Comparison of ENCODE assay signal across 24 mouse cellular contexts in genomic region chr9:122747060-122747459, GRCm38 (mm10). TPM values are rescaled to one million over a fixed set of nuclear protein-coding genes. Genes with fewer than 3 reads are reported as not detected.
DNase-seq lines count a peak whose midpoint lies in the region; ATAC-seq and TF ChIP-seq lines count a peak whose summit lies in the region.
"Had no signal": no experiment of that assay in that cellular context is flagged by ENCODE, and none has a peak within 500 bp of the region (broad histone marks: within the 10 kb centered on the region; RNA-seq: fewer than 3 reads in every experiment).

Gene Topaz1 (plus strand): TSS chr9:122747346.

- ATAC-seq in intestine, postnatal 0 days = no peak
- no peak for ATAC-seq in intestine, embryonic 15.5 days
- no peak for ATAC-seq in hindbrain, embryonic 13.5 days (ENCODE audit: low FRiP score)
- ATAC-seq: forebrain, embryonic 15.5 days; hindbrain, embryonic 16.5 days; inflammation-experienced regulatory T-cells, adult 6 months had no signal

- no peak within 1 kb of the TSS for H3K4me3 ChIP-seq in intestine, postnatal 0 days (ENCODE audit: low read depth, low read length)
- no peak within 1 kb of the TSS for H3K4me3 ChIP-seq in intestine, embryonic 15.5 days (replicated peaks)
- peak within 1 kb of the TSS; percentile 16; the same call in 1 of the 2 replicates for H3K4me3 ChIP-seq in ES-Bruce4 (ENCODE audit: low read depth, low read length)
- H3K4me3 ChIP-seq in ES-E14 (ENCODE audit: insufficient read depth in 1 of 2, low read depth in 1 of 2, low read length in 2 of 2, poor library complexity in 1 of 2, severe bottlenecking in 1 of 2) = peak within 1 kb of the TSS; percentile 24 to 38; a peak in 3 of 4 replicates
- peak within 1 kb of the TSS; percentile 92 for H3K4me3 ChIP-seq in testis, adult 2 months (ENCODE audit: control insufficient read depth, low read depth, low read length)
- H3K4me3 ChIP-seq in hindbrain, embryonic 13.5 days = no peak within 1 kb of the TSS
- H3K4me3 ChIP-seq: embryonic facial prominence, embryonic 13.5 days; forebrain, embryonic 15.5 days; heart, embryonic 12.5 days had no signal

- in situ Hi-C loops in ES-E14 (cut with MboI; ENCODE audit: low sequenced_read_pairs in 2 of 2, unreplicated experiment in 2 of 2) = no loop called here

- H3K9ac ChIP-seq in intestine, postnatal 0 days (ENCODE audit: low read depth, low read length) = no peak within 1 kb of the TSS
- no peak within 1 kb of the TSS for H3K9ac ChIP-seq in intestine, embryonic 15.5 days
- H3K9ac ChIP-seq in ES-Bruce4 (ENCODE audit: low read depth, poor library complexity, severe bottlenecking) (0 out of 2 replicates have a peak within 1 kb of the TSS, but pooled peaks have one; percentile 1), ES-E14 (ENCODE audit: insufficient read depth, low read depth, low read length, poor library complexity, severe bottlenecking) (peak within 1 kb of the TSS; percentile 6; the same call in 1 of the 2 replicates)
- no peak within 1 kb of the TSS for H3K9ac ChIP-seq in hindbrain, embryonic 13.5 days
- H3K9ac ChIP-seq: embryonic facial prominence, embryonic 13.5 days; forebrain, embryonic 15.5 days; heart, embryonic 12.5 days had no signal

- no peaks in the 10 kb centered on the region for H3K4me1 ChIP-seq in intestine, postnatal 0 days (replicated peaks; ENCODE audit: control insufficient read depth, insufficient read depth, low read length)
- no peaks in the 10 kb centered on the region for H3K4me1 ChIP-seq in intestine, embryonic 15.5 days (replicated peaks)
- H3K4me1 ChIP-seq in ES-Bruce4 (ENCODE audit: control insufficient read depth, insufficient read depth, low read length) (no peaks in the 10 kb centered on the region), ES-E14 (ENCODE audit: control insufficient read depth in 2 of 2, insufficient read depth in 2 of 2, low read length in 2 of 2, poor library complexity in 1 of 2) (no peaks in the 10 kb centered on the region)
- peaks cover 2% of the 10 kb centered on the region for H3K4me1 ChIP-seq in testis, adult 2 months (ENCODE audit: control insufficient read depth, insufficient read depth, low read length)
- H3K4me1 ChIP-seq in hindbrain, embryonic 13.5 days (replicated peaks) = no peaks in the 10 kb centered on the region
- H3K4me1 ChIP-seq: embryonic facial prominence, embryonic 13.5 days; forebrain, embryonic 15.5 days; heart, embryonic 12.5 days had no signal

- no peaks in the 10 kb centered on the region for H3K27me3 ChIP-seq in intestine, postnatal 0 days (replicated peaks; ENCODE audit: control insufficient read depth, insufficient read depth, low read length)
- H3K27me3 ChIP-seq in intestine, embryonic 15.5 days (replicated peaks) = no peaks in the 10 kb centered on the region
- H3K27me3 ChIP-seq in ES-Bruce4 (ENCODE audit: control insufficient read depth, insufficient read depth, low read length, poor library complexity, severe bottlenecking) = no peaks in the 10 kb centered on the region
- H3K27me3 ChIP-seq in testis, adult 2 months (ENCODE audit: control insufficient read depth, insufficient read depth, low read length) = no peaks in the 10 kb centered on the region
- H3K27me3 ChIP-seq in hindbrain, embryonic 13.5 days = no peaks in the 10 kb centered on the region
- H3K27me3 ChIP-seq: embryonic facial prominence, embryonic 13.5 days; forebrain, embryonic 15.5 days; heart, embryonic 12.5 days had no signal

- no peaks in the 10 kb centered on the region for H3K36me3 ChIP-seq in intestine, postnatal 0 days (ENCODE audit: control insufficient read depth, insufficient read depth)
- H3K36me3 ChIP-seq in intestine, embryonic 15.5 days = no peaks in the 10 kb centered on the region
- no peaks in the 10 kb centered on the region for H3K36me3 ChIP-seq in ES-Bruce4 (ENCODE audit: control insufficient read depth, insufficient read depth, low read length, poor library complexity, severe bottlenecking)
- H3K36me3 ChIP-seq in ES-E14 (ENCODE audit: control insufficient read depth, insufficient read depth, low read length, poor library complexity, severe bottlenecking) = no peaks in the 10 kb centered on the region
- no peaks in the 10 kb centered on the region for H3K36me3 ChIP-seq in testis, adult 2 months (ENCODE audit: control insufficient read depth, insufficient read depth, low read length)
- H3K36me3 ChIP-seq in hindbrain, embryonic 13.5 days = no peaks in the 10 kb centered on the region
- H3K36me3 ChIP-seq: embryonic facial prominence, embryonic 13.5 days; forebrain, embryonic 15.5 days; heart, embryonic 12.5 days had no signal

- DNase-seq in ES-E14 (ENCODE audit: low read depth, low spot score) = no peak
- DNase-seq in right cerebral cortex, postnatal 14 days = no peak
- DNase-seq in cerebellum, postnatal 4 days (ENCODE audit: low spot score in 2 of 2) = no peak
- DNase-seq: adrenal gland, postnatal 14 days; cerebellum, adult 11-12 months; cerebellum, adult 9-10 months; cerebellum, postnatal 25 days; gastrocnemius, postnatal 10 days had no signal

- TF ChIP-seq EP300 in ES-Bruce4 (IDR thresholded peaks at IDR 0.05; ENCODE audit: insufficient read depth, low read depth, low read length) = no peak

- H3K9me3 ChIP-seq in intestine, postnatal 0 days (ENCODE audit: control insufficient read depth) = no peaks in the 10 kb centered on the region
- no peaks in the 10 kb centered on the region for H3K9me3 ChIP-seq in intestine, embryonic 15.5 days
- H3K9me3 ChIP-seq in ES-Bruce4 (replicated peaks; ENCODE audit: control insufficient read depth, insufficient read depth, low read length, poor library complexity, severe bottlenecking) (no peaks in the 10 kb centered on the region), ES-E14 (ENCODE audit: control insufficient read depth, insufficient read depth, low read depth, low read length) (no peaks in the 10 kb centered on the region)
- no peaks in the 10 kb centered on the region for H3K9me3 ChIP-seq in hindbrain, embryonic 13.5 days
- H3K9me3 ChIP-seq: embryonic facial prominence, embryonic 13.5 days; forebrain, embryonic 15.5 days; heart, embryonic 12.5 days had no signal

- 76% methylated on average over 28 of the region's 28 CpGs for WGBS in intestine, postnatal 0 days
- 69% methylated on average over 28 of the region's 28 CpGs for WGBS in intestine, embryonic 15.5 days
- 78% methylated on average over 27 of the region's 28 CpGs for WGBS in hindbrain, embryonic 13.5 days

- H3K4me2 ChIP-seq in intestine, postnatal 0 days (replicated peaks; ENCODE audit: low read depth) = no peak within 1 kb of the TSS
- no peak within 1 kb of the TSS for H3K4me2 ChIP-seq in intestine, embryonic 15.5 days (replicated peaks)
- H3K4me2 ChIP-seq in hindbrain, embryonic 13.5 days = no peak within 1 kb of the TSS
- H3K4me2 ChIP-seq: embryonic facial prominence, embryonic 13.5 days; forebrain, embryonic 15.5 days; heart, embryonic 12.5 days had no signal

- TF ChIP-seq CTCF in intestine, postnatal 0 days (IDR thresholded peaks at IDR 0.05; ENCODE audit: low read depth) = 0 out of 2 replicates have a peak, but pooled peaks have one; percentile 9
- peak; percentile 23 for TF ChIP-seq CTCF in ES-Bruce4 (IDR thresholded peaks at IDR 0.05; ENCODE audit: low read depth, low read length)
- TF ChIP-seq CTCF in testis, adult 2 months (IDR thresholded peaks at IDR 0.05; ENCODE audit: control insufficient read depth, insufficient read depth, insufficient replicate concordance, low read depth, low read length) = no peak

- TF ChIP-seq POLR2A in ES-Bruce4 (IDR thresholded peaks at IDR 0.05; ENCODE audit: insufficient read depth, low read length) = no peak
- peak; percentile 80 for TF ChIP-seq POLR2A in testis, adult 2 months (IDR thresholded peaks at IDR 0.05; ENCODE audit: control insufficient read depth, low read depth, low read length)

- no peak within 1 kb of the TSS for H3K27ac ChIP-seq in intestine, postnatal 0 days (ENCODE audit: low read depth, low read length)
- no peak within 1 kb of the TSS for H3K27ac ChIP-seq in intestine, embryonic 15.5 days
- H3K27ac ChIP-seq in ES-Bruce4 (ENCODE audit: insufficient read depth, low read length) = no peak within 1 kb of the TSS
- no peak within 1 kb of the TSS for H3K27ac ChIP-seq in ES-E14 (ENCODE audit: insufficient read depth, low read depth, low read length, poor library complexity, severe bottlenecking)
- peak within 1 kb of the TSS; percentile 71 for H3K27ac ChIP-seq in testis, adult 2 months (ENCODE audit: control insufficient read depth, insufficient read depth, low read depth, low read length)
- H3K27ac ChIP-seq in hindbrain, embryonic 13.5 days = no peak within 1 kb of the TSS
- H3K27ac ChIP-seq: embryonic facial prominence, embryonic 13.5 days; forebrain, embryonic 15.5 days had no signal

TF ChIP-seq in ES-E14, 5 proteins besides CTCF, POLR2A, EP300 and RAD21:
- TF ChIP-seq ZC3H11A (IDR thresholded peaks at IDR 0.05; ENCODE audit: borderline replicate concordance, low read depth, low read length) (no peak), HCFC1 (IDR thresholded peaks at IDR 0.05; ENCODE audit: borderline replicate concordance, insufficient read depth, low read length) (peak; percentile 27; the same call in 1 of the 2 replicates), MAFK (IDR thresholded peaks at IDR 0.05; ENCODE audit: insufficient read depth, low read depth, low read length) (no peak), CHD2 (IDR thresholded peaks at IDR 0.05; ENCODE audit: low read depth, low read length) (no peak)

RNA-seq across cellular contexts. Expression of gene Topaz1, which starts in this region (rescaled TPM):
- polyA plus RNA-seq in intestine, postnatal 0 days (2015; fragmentation: Nextera tagmentation; extraction: Ambion mirVana) = 0.04 and 0.16 TPM in 2 replicates
- polyA plus RNA-seq in intestine, embryonic 15.5 days (2015; fragmentation: Nextera tagmentation; extraction: Ambion mirVana) = not detected in 2 replicates
- 0.19 and 0.26 TPM in 2 replicates for polyA plus RNA-seq in ES-Bruce4 (2011; ENCODE audit: insufficient read depth, insufficient read length, low read depth, missing spikeins)
- total RNA-seq in ES-E14 (2012; rRNA removed) = 0.48 and 0.49 TPM in 2 replicates
- 3.1 and 4.7 TPM in 2 replicates for polyA plus RNA-seq in testis, adult 2 months (2012; rRNA removed)
- not detected in 2 replicates for polyA plus RNA-seq in hindbrain, embryonic 13.5 days (2015; fragmentation: Nextera tagmentation; extraction: Ambion mirVana)
- total RNA-seq: adrenal gland, adult 18-20 months; adrenal gland, postnatal 14 days; gastrocnemius, postnatal 10 days; heart, adult 8-10 months; heart, postnatal 25 days had no signal
- polyA plus RNA-seq: forebrain, embryonic 15.5 days; frontal cortex, adult 2 months; heart, embryonic 12.5 days; heart, embryonic 16.5 days; hindbrain, embryonic 11.5 days; hindbrain, embryonic 16.5 days; inflammation-experienced regulatory T-cells, adult 6 months had no signal

Comparison
In these comparisons a context has a peak if more than half of its experiments do, and no peak if none do; other contexts are left out.
1. H3K4me3 ChIP-seq: peak in ES-Bruce4 (single experiment), ES-E14 (2 of 2) and testis, adult 2 months (single experiment); none in intestine, postnatal 0 days (single experiment), intestine, embryonic 15.5 days (single experiment) and hindbrain, embryonic 13.5 days (single experiment).
2. H3K9ac ChIP-seq: peak in ES-Bruce4 (single experiment) and ES-E14 (single experiment); none in intestine, postnatal 0 days (single experiment), intestine, embryonic 15.5 days (single experiment) and hindbrain, embryonic 13.5 days (single experiment).